Mouse (Mus musculus): Measurements from ENCODE around the gene St3gal4. TPM values are rescaled to one million over a fixed set of nuclear protein-coding genes. Genes with fewer than 3 reads are reported as not detected.

The St3gal4 gene
- total RNA-seq (2012; rRNA removed) = 37.4 and 56.3 TPM in 2 replicates
- 10 to 100 TPM in 1 of 2 experiments, not detected in 1; 54.2 TPM for polyA plus RNA-seq (2012; ENCODE audit: insufficient read depth in 1 of 2, insufficient read length in 2 of 2, low read depth in 1 of 2, low replicate concordance in 2 of 2, missing spikeins in 1 of 2)

GRCm38 (mm10) chr9:35119168-35119567 lies at the start of gene St3gal4:
TSS of gene St3gal4 (minus strand) at chr9:35119268.
- Histone ChIP-seq H3K9me3 (replicated peaks; ENCODE audit: insufficient read depth, low read length) (no peaks in the 10 kb centered on the region), H3K27me3 (ENCODE audit: control insufficient read depth in 1 of 2, insufficient read depth in 2 of 2, low read length in 2 of 2) (no peaks in the 10 kb centered on the region), H3K27ac (ENCODE audit: control insufficient read depth, low read depth, low read length) (peak within 1 kb of the TSS; percentile 97), H3K79me2 (ENCODE audit: control insufficient read depth, insufficient read depth, low read length, poor library complexity) (peaks cover 50% of the 10 kb centered on the region), H3K36me3 (ENCODE audit: control insufficient read depth in 1 of 2, insufficient read depth in 2 of 2, low read length in 2 of 2) (peaks cover 0 to 58% of the 10 kb centered on the region in 2 experiments; a peak in 2 of 4 replicates), H3K9ac (ENCODE audit: control insufficient read depth, low read depth, low read length, poor library complexity, severe bottlenecking) (peak within 1 kb of the TSS; percentile 78), H3K4me1 (ENCODE audit: control insufficient read depth in 1 of 2, insufficient read depth in 2 of 2, low read length in 2 of 2) (peaks cover 19 to 54% of the 10 kb centered on the region in 2 experiments), H3K4me3 (ENCODE audit: control insufficient read depth in 1 of 2, insufficient read depth in 1 of 2, low read depth in 2 of 2, low read length in 2 of 2) (peak within 1 kb of the TSS; percentile 46 to 57)
- peak; percentile 24 for DNase-seq (ENCODE audit: low read depth, low spot score)
- TF ChIP-seq POLR2AphosphoS5 (IDR thresholded peaks at IDR 0.05; ENCODE audit: borderline replicate concordance, low read depth, low read length) (no peak), RCOR1 (IDR thresholded peaks at IDR 0.05; ENCODE audit: low read depth, low read length) (no peak), TCF12 (IDR thresholded peaks at IDR 0.05; ENCODE audit: low read depth, low read length) (no peak), CHD1 (IDR thresholded peaks at IDR 0.05; ENCODE audit: low read depth, low read length) (no peak), HCFC1 (IDR thresholded peaks at IDR 0.05; ENCODE audit: low read depth, low read length) (no peak), ELF1 (IDR thresholded peaks at IDR 0.05; ENCODE audit: low read depth, low read length) (no peak), TAL1 (IDR thresholded peaks at IDR 0.05; ENCODE audit: low read length) (no peak), NRF1 (IDR thresholded peaks at IDR 0.05; ENCODE audit: insufficient read depth, low read depth, low read length, poor library complexity, severe bottlenecking) (no peak), USF2 (IDR thresholded peaks at IDR 0.05; ENCODE audit: borderline replicate concordance in 1 of 2, insufficient read depth in 1 of 2, low read depth in 1 of 2, low read length in 2 of 2) (no peak), SIN3A (IDR thresholded peaks at IDR 0.05; ENCODE audit: low read length) (no peak)

- Histone ChIP-seq H3K27ac (ENCODE audit: control insufficient read depth, low read depth, low read length) (no peak overlapping the region), H3K36me3 (ENCODE audit: control insufficient read depth in 1 of 2, insufficient read depth in 2 of 2, low read length in 2 of 2) (peaks cover 0 to 5% of the 10 kb centered on the region in 2 experiments; a peak in 2 of 4 replicates), H3K4me1 (ENCODE audit: control insufficient read depth in 1 of 2, insufficient read depth in 2 of 2, low read length in 2 of 2) (no peaks in the 10 kb centered on the region), H3K27me3 (ENCODE audit: control insufficient read depth in 1 of 2, insufficient read depth in 2 of 2, low read length in 2 of 2) (no peaks in the 10 kb centered on the region), H3K9ac (ENCODE audit: control insufficient read depth, low read depth, low read length, poor library complexity, severe bottlenecking) (no peak overlapping the region), H3K79me2 (ENCODE audit: control insufficient read depth, insufficient read depth, low read length, poor library complexity) (no peaks in the 10 kb centered on the region), H3K4me3 (ENCODE audit: control insufficient read depth in 1 of 2, insufficient read depth in 1 of 2, low read depth in 2 of 2, low read length in 2 of 2) (no peak overlapping the region), H3K9me3 (replicated peaks; ENCODE audit: insufficient read depth, low read length) (no peaks in the 10 kb centered on the region)
- DNase-seq (ENCODE audit: low read depth, low spot score) = no peak
- no peak for TF ChIP-seq RCOR1 (IDR thresholded peaks at IDR 0.05; ENCODE audit: low read depth, low read length)
- TF ChIP-seq ZNF384 (IDR thresholded peaks at IDR 0.05; ENCODE audit: low read depth, low read length) = no peak
- no peak for TF ChIP-seq CTCF (IDR thresholded peaks at IDR 0.05 in 2 of 3, conservative IDR thresholded peaks at IDR 0.05 in 1 of 3; ENCODE audit: control insufficient read depth in 1 of 3, insufficient read depth in 1 of 3, low read depth in 2 of 3, low read length in 3 of 3, poor library complexity in 1 of 3, severe bottlenecking in 1 of 3)
- TF ChIP-seq MAZ (IDR thresholded peaks at IDR 0.05; ENCODE audit: low read depth, low read length) = no peak
- TF ChIP-seq POLR2A (IDR thresholded peaks at IDR 0.05; ENCODE audit: control insufficient read depth in 1 of 2, insufficient read depth in 1 of 2, low read depth in 1 of 2, low read length in 2 of 2, poor library complexity in 1 of 2) = no peak
- no peak for TF ChIP-seq HCFC1 (IDR thresholded peaks at IDR 0.05; ENCODE audit: low read depth, low read length)
- TF ChIP-seq BHLHE40 (IDR thresholded peaks at IDR 0.05; ENCODE audit: borderline replicate concordance, low read depth, low read length) = no peak
- TF ChIP-seq CHD1 (IDR thresholded peaks at IDR 0.05; ENCODE audit: low read depth, low read length) = no peak
- no peak for TF ChIP-seq SIN3A (IDR thresholded peaks at IDR 0.05; ENCODE audit: low read length)
Measured at GRCm38 (mm10) chr9:35166798-35167635, 47.9 kb upstream of the St3gal4 start.

Data from MEL (cell line).